Mouse (Mus musculus) hindbrain, embryonic 12.5 days (tissue): ENCODE results near the gene Gmds. TPM values are rescaled to one million over a fixed set of nuclear protein-coding genes. Genes with fewer than 3 reads are reported as not detected.
A peak's percentile ranks its signal among the peaks of the same experiment; 100 is the strongest.

ENCODE experiments used
- ATAC-seq: fragments of 200-750 bp; cut with Nextera tagmentation; 2 replicates; pipeline ENCODE4 v1.8.0; 2017; ENCODE audit warnings: moderate TSS enrichment; ENCODE audit not compliant: low FRiP score
- H3K27ac ChIP-seq: fragments of 300-500 bp; sonication (generic); 2 replicates; pipeline ENCODE4 v1.5.1; 2016; ENCODE audit warnings: mild to moderate bottlenecking
- H3K27me3 ChIP-seq: fragments of 300-500 bp; sonication (generic); 2 replicates; pipeline ENCODE4 v1.6.1; 2016; ENCODE audit warnings: mild to moderate bottlenecking
- H3K36me3 ChIP-seq: fragments of 300-500 bp; sonication (generic); 2 replicates; pipeline ENCODE4 v1.6.1; 2016; ENCODE audit warnings: mild to moderate bottlenecking
- H3K4me1 ChIP-seq: fragments of 300-500 bp; sonication (generic); 2 replicates; pipeline ENCODE4 v1.6.1; 2016
- H3K4me2 ChIP-seq: fragments of 300-500 bp; sonication (generic); replicated peaks from 2 replicates; pipeline ENCODE4 v1.6.1; 2016; ENCODE audit warnings: mild to moderate bottlenecking
- H3K4me3 ChIP-seq: fragments of 300-500 bp; sonication (generic); 2 replicates; pipeline ENCODE4 v1.5.1; 2016; ENCODE audit warnings: mild to moderate bottlenecking
- H3K9ac ChIP-seq: fragments of 300-500 bp; sonication (generic); 2 replicates; pipeline ENCODE4 v1.6.1; 2016; ENCODE audit warnings: mild to moderate bottlenecking, moderate library complexity
- H3K9me3 ChIP-seq: fragments of 300-500 bp; sonication (generic); replicated peaks from 2 replicates; pipeline ENCODE4 v1.6.1; 2016; ENCODE audit warnings: mild to moderate bottlenecking
- WGBS: fragments of 180-500 bp; shearing (Covaris S2); methylation state at CpG from one replicate; pipeline ENCODE4 v1.1.7; 2016; 5-methylcytosine and 5-hydroxymethylcytosine counted together
- polyA plus RNA-seq: library from polyadenylated mRNA; unstranded; fragments of >200 nt; fragmentation: Nextera tagmentation; extraction: Ambion mirVana; gene quantifications from 2 replicates; pipeline ENCODE4 v1.2.1, GENCODE M21; 2016

Gene Gmds
- polyA plus RNA-seq, 1 experiment from 2014 or later = 34.4 TPM

DNA sequence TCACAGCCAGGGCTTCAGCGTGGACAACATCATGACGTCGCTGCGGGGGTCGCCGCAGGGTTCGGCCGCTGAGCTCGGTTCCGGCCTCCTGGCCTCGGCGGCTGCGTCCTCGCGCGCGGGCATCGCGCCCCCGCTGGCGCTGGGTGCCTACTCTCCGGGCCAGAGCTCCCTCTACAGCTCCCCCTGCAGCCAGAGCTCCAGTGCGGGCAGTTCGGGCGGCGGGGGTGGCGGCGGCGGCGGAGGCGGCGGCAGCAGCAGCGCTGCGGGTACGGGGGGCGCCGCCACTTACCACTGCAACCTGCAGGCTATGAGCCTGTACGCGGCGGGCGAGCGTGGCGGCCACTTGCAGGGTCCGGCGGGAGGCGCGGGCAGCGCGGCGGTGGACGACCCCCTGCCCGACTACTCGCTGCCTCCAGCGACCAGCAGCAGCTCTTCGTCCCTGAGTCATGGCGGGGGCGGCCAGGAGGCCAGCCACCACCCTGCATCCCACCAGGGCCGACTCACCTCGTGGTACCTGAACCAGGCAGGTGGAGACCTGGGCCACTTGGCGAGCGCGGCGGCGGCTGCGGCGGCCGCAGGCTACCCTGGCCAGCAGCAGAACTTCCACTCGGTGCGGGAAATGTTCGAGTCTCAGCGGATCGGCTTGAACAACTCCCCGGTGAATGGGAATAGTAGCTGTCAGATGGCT lies 530.3 kb downstream of the Gmds start:
- Histone ChIP-seq H3K27me3 (peaks cover 84% of the 10 kb centered on the region), H3K4me2 (peak overlapping the region; percentile 80), H3K9me3 (no peaks in the 10 kb centered on the region), H3K36me3 (no peaks in the 10 kb centered on the region), H3K27ac (peak overlapping the region; percentile 89), H3K4me1 (peaks cover 29% of the 10 kb centered on the region), H3K4me3 (peak overlapping the region; percentile 44), H3K9ac (peak overlapping the region; percentile 73)
- under 1% methylated on average over 72 of the region's 73 CpGs for WGBS
- no peak for ATAC-seq

DNA sequence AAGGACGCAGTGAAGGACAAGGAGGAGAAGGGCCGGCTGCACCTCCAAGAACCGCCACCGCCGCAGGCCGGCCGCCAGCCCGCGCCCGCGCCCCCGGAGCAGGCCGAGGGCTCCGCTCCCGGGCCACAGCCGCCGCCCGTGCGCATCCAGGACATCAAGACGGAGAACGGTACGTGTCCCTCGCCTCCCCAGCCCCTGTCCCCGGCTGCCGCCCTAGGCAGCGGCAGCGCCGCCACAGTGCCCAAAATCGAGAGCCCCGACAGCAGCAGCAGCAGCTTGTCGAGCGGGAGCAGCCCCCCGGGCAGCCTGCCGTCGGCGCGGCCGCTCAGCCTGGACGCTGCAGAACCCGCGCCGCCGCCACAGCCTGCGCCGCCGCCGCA lies 530.8 kb downstream of the Gmds start:
- Histone ChIP-seq H3K27ac (peak overlapping the region; percentile 89), H3K27me3 (peaks cover 83% of the 10 kb centered on the region), H3K4me3 (peak overlapping the region; percentile 44), H3K36me3 (no peaks in the 10 kb centered on the region), H3K9me3 (no peaks in the 10 kb centered on the region), H3K9ac (peak overlapping the region; percentile 73), H3K4me1 (peaks cover 31% of the 10 kb centered on the region), H3K4me2 (peak overlapping the region; percentile 80)
- ATAC-seq = no peak
- WGBS = under 1% methylated on average over 47 of the region's 47 CpGs

DNA sequence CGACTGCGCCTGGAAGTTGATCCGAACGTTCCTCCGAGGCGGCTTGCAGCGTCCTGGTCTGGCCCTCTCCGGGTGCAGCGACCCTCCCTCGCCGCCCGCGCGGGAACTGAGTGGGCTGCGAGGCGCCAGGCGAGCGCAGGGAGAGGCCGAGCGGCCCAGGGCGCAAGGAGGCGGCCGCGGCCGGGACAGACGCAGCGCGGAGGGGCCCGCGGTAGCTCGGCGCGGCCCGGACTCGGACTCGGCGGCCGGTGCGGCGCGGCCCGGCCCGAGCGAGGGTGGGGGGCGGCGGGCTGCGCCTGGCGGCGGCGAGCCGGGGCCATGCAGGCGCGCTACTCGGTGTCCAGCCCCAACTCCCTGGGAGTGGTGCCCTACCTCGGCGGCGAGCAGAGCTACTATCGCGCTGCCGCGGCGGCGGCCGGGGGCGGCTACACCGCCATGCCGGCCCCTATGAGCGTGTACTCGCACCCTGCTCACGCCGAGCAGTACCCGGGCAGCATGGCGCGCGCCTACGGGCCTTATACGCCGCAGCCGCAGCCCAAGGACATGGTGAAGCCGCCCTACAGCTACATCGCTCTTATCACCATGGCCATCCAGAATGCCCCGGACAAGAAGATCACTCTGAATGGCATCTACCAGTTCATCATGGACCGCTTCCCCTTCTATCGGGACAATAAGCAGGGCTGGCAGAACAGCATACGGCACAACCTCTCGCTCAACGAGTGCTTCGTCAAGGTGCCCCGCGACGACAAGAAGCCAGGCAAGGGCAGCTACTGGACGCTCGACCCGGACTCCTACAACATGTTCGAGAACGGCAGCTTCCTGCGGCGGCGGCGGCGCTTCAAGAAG lies 531.4 kb downstream of the Gmds start:
- H3K36me3 ChIP-seq = no peaks in the 10 kb centered on the region
- H3K9ac ChIP-seq = peak overlapping the region; percentile 73
- under 1% methylated on average over 95 of the region's 101 CpGs for WGBS
- H3K4me3 ChIP-seq = peak overlapping the region; percentile 44
- H3K4me2 ChIP-seq = peak overlapping the region; percentile 80
- H3K9me3 ChIP-seq = no peaks in the 10 kb centered on the region
- peaks cover 83% of the 10 kb centered on the region for H3K27me3 ChIP-seq
- peak overlapping the region; percentile 89 for H3K27ac ChIP-seq
- ATAC-seq = peak; percentile 51
- peaks cover 31% of the 10 kb centered on the region for H3K4me1 ChIP-seq

DNA sequence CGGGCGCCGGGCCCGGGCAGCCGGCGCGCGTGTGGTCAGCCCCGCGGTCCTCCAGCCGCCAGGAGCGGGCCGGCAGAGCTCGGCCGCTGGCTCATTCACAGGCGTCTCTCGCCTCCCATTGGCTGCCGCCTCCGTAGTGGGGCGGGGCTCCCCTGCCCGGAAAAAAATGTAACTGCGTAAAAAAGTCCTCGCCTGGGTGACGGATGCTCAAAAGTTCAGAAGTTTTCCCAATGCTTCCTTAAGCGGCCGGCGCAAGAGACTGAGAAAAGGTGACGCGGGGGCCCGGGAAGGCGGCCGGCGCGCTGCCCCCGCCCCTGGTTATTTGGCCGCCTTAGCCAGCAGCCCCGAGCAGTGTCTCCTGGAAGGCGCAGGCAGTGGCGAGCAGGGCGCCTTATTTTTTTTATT lies 532.1 kb downstream of the Gmds start, which contains the start of gene Foxc1:
Foxc1 (plus strand) TSS at position 206 of the 405 bp plus-strand sequence.
- WGBS = under 1% methylated on average over 34 of the region's 40 CpGs
- H3K9ac ChIP-seq = peak within 1 kb of the TSS; percentile 73

DNA sequence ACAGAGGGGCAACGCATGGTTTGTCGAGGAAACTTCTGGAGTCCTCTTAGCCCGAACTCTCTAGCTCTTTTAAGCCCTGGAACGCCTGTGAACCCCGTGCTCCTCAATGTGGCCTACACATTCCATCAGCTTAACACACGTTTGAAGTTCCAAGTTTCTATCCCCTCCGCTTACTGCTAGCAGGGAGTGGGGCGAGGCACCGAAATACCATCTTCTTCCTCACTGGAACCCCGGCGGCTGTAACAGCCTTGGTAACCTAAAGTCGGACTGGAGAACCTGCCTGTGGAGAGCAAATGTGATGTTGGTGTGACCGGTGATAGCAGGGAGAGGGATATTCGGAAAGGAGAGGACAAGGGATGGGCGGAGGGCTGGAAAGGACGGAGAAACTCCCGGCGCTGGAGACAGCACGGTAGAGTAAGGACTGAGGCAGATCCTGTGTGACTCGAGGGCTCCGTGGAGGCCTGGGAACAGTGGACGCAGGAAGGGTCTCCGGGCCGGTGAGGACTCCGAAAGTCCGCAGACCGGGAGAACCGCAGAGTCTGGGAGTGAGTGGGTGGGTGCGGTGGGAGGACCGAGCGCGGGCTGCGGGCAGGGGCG lies 532.6 kb downstream of the Gmds start:
- Histone ChIP-seq H3K9me3 (no peaks in the 10 kb centered on the region), H3K27me3 (peaks cover 83% of the 10 kb centered on the region), H3K9ac (peak overlapping the region; percentile 73), H3K4me2 (peak overlapping the region; percentile 80), H3K36me3 (no peaks in the 10 kb centered on the region), H3K27ac (peak overlapping the region; percentile 50), H3K4me3 (peak overlapping the region; percentile 44), H3K4me1 (peaks cover 38% of the 10 kb centered on the region)
- ATAC-seq = peak; percentile 53
- WGBS = under 1% methylated on average over 34 of the region's 34 CpGs

More for the DNA sequence above, 532.1 kb downstream of the Gmds start, which contains the start of gene Foxc1:
- Histone ChIP-seq H3K9me3 (no peaks in the 10 kb centered on the region), H3K4me1 (peaks cover 34% of the 10 kb centered on the region), H3K27me3 (peaks cover 83% of the 10 kb centered on the region), H3K36me3 (no peaks in the 10 kb centered on the region), H3K27ac (peak within 1 kb of the TSS; percentile 89), H3K4me3 (peak within 1 kb of the TSS; percentile 44), H3K4me2 (peak within 1 kb of the TSS; percentile 80)
- ATAC-seq = peak; percentile 86

DNA sequence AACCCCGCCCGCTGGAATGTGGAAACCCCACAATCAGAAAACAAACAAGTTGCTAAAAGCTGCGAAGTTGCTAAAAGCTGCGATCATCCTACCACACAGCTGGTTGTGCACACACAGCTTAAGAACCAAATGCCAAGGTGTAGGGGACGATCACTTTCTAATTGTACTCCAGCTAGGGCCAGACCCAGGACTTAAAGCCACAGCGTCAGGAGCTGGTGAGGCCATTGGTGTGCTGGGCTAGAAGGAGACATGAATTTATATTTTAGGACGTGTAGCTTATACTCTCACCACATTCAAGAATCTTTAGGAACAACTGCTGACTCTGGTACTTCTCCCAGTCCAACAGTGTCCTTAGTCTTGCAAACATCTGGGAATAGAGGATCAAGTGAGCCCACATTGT lies 534.0 kb downstream of the Gmds start:
- Histone ChIP-seq H3K9ac (no peak overlapping the region), H3K27me3 (peaks cover 86% of the 10 kb centered on the region), H3K36me3 (no peaks in the 10 kb centered on the region), H3K4me3 (no peak overlapping the region), H3K9me3 (no peaks in the 10 kb centered on the region), H3K27ac (no peak overlapping the region), H3K4me2 (no peak overlapping the region), H3K4me1 (peaks cover 40% of the 10 kb centered on the region)
- no peak for ATAC-seq
- 2% methylated on average over 7 of the region's 7 CpGs for WGBS

DNA sequence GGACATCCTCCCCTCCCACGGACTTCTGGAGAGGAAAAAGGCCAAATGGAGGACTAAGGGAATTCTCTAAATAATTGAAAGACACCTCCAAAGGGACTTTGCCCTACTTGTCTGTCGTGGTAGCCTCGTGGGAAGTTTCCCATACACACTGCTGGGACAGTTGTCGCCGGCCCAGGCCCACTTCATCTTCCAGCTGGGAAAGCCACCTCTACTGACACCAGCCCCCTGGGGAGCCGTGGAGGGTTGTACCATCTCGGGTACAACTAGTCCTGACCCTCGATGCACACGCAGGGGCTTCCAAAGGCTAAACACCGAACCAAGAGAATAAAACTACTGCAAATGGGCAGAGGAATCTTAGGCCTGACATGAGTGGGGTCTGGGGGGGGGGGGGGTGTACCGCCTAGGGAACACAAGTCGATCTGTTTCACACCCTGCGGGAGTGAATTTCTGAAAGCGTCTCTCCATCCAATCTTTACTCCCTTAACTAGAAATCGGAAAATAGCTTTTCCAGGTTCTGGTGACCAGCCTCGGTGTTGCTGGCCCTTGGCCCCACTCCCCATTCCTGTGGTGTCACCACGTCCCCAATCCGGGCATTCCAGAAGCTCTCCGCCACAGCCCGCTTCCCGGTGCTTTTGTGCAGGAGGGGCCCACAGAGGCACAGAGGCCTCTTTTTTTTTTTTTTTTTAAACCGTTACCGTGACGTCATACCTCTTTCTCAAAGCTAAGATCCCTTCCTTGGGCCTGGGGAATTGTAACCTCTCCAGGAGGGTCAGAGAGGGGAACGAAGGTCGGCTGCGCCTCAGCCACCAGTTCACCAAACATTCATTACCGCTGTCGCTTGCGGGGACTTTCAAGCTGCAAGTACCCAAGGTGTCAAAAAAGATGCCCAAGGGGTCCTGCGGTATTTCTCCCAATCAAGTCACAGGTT lies 535.1 kb downstream of the Gmds start:
- H3K36me3 ChIP-seq = no peaks in the 10 kb centered on the region
- H3K4me3 ChIP-seq = no peak overlapping the region
- ATAC-seq = no peak
- H3K4me1 ChIP-seq = peaks cover 39% of the 10 kb centered on the region
- H3K27me3 ChIP-seq = peaks cover 95% of the 10 kb centered on the region
- H3K4me2 ChIP-seq = peak overlapping the region; percentile 25; the same call in 1 of the 2 replicates
- WGBS = 1% methylated on average over 31 of the region's 31 CpGs
- H3K9me3 ChIP-seq = no peaks in the 10 kb centered on the region
- no peak overlapping the region for H3K9ac ChIP-seq
- H3K27ac ChIP-seq = no peak overlapping the region

DNA sequence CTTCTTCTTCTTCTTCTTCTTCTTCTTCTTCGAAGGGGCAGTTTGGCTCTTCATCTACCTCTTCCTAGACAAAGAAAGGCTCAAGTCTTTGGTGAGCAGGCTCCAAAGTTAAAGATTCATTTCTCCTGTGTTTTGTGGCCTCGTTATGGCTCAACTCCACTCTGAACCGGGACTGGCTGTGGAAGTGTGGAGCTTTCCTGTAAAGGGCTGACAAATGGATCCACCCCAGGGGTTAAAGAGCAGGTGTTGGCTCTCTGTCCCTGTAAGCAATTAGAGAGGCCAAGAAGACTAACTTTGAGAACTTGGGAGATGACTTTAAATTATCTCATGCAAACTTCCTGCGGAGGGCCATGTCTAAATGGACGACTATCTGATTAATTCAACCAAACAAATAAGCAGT lies 536.1 kb downstream of the Gmds start:
- Histone ChIP-seq H3K27me3 (peaks cover 88% of the 10 kb centered on the region), H3K4me2 (no peak overlapping the region), H3K4me3 (no peak overlapping the region), H3K36me3 (no peaks in the 10 kb centered on the region), H3K27ac (no peak overlapping the region), H3K9ac (no peak overlapping the region), H3K9me3 (no peaks in the 10 kb centered on the region), H3K4me1 (peaks cover 31% of the 10 kb centered on the region)
- no peak for ATAC-seq
- 9% methylated on average over 5 of the region's 5 CpGs for WGBS

DNA sequence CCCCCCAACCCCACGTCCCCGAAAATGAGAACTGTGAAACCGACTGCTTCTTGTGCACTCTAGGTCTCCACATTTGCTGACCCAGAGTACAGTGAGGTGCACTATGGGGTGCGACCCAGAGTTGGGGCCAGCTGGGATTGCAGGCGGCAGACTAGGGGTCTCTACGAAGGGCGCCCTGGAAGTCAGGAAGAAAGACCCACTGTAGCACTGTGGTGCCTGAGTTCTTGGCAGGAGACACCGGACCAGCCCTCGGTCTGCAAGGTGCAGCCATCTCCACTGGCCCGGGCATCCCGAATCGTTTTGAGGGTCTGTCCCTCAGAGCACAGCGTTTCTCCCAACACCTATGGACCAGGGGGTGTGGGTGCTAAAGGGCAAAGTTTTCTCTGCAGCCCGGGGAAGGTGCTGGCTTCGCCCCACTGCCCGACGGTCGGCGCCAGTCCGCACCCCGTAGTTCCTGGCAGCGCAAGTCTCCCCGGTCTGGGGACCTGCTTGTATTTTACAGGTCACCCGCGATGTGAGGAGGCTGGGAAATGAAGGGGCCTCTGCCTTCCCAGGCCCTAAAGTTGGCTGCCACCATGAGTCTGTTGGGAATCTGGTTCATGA lies 536.7 kb downstream of the Gmds start:
- Histone ChIP-seq H3K4me1 (peaks cover 25% of the 10 kb centered on the region), H3K27me3 (peaks cover 84% of the 10 kb centered on the region), H3K4me3 (peak overlapping the region; percentile 24), H3K27ac (no peak overlapping the region), H3K9me3 (no peaks in the 10 kb centered on the region), H3K4me2 (peak overlapping the region; percentile 50), H3K9ac (0 out of 2 replicates have a peak overlapping the region, but pooled peaks have one; percentile 8), H3K36me3 (no peaks in the 10 kb centered on the region)
- 2% methylated on average over 25 of the region's 25 CpGs for WGBS
- peak; percentile 24; the same call in 1 of the 2 replicates for ATAC-seq

DNA sequence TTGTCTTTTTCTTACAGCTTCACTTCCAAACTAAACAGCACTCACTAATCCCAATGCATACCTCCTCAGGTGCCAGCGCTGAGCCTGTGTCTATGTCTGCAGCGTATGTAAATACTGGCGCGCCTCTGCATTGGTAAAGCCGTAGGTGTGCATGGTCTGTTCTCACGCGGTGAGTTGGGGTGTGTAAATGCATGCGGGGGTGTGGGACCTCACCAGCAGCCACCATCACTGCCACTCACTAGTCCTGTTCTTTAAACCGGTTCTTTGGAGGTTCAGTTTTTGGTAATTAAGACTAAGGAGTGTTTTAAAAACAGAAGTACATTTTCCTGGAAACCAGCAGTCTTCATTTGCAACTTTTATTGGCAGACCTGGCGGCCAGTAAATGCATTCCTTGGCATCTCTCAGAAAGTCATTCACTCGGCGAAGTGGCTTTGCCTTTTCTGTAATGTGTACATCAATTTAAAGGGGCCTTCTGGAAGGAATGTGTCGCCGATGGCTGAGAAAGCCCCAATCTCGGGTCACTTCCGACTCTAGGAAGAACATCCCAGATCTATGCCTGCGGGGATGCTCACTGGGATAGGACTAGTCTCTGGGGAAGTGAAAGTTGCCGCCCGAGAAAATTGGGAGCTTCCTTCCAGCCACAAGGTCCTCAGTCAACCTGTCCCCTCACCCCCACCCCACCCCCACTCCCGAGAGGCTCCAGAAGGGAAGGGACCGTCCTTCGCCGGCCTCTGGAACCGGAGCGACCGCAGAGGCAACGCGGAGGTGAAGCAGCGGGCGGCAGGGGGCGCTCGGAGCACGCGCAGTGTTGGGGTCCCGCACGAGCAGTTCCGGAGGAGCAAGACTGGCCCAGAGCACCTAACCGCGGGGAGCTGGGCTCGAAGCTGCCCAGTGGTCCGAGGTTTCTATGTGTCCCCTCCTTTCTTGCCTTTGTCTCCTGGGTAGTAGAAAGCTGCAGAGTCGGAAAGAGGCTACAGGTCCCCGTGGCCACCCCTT lies 537.7 kb downstream of the Gmds start:
- peaks cover 19% of the 10 kb centered on the region for H3K4me1 ChIP-seq
- 0 out of 2 replicates have a peak overlapping the region, but pooled peaks have one; percentile 8 for H3K9ac ChIP-seq
- ATAC-seq = peak; percentile 83

More for the DNA sequence above, 537.7 kb downstream of the Gmds start:
- H3K27me3 ChIP-seq = peaks cover 80% of the 10 kb centered on the region
- peak overlapping the region; percentile 24 for H3K4me3 ChIP-seq
- no peaks in the 10 kb centered on the region for H3K36me3 ChIP-seq
- no peak overlapping the region for H3K27ac ChIP-seq
- WGBS = 1% methylated on average over 42 of the region's 43 CpGs
- H3K4me2 ChIP-seq = peak overlapping the region; percentile 50
- H3K9me3 ChIP-seq = no peaks in the 10 kb centered on the region
